Mouse (Mus musculus) myocyte (in vitro differentiated cells): ENCODE measurements around the gene Ccnyl1.

Source experiments
- CEBPB ChIP-seq: IDR thresholded peaks from 2 replicates; pipeline ENCODE4 v1.6.1; 2011; ENCODE audit warnings: mild to moderate bottlenecking, moderate library complexity; ENCODE audit not compliant: poor library complexity, insufficient read depth, severe bottlenecking
- E2F4 ChIP-seq: IDR thresholded peaks from one replicate; pipeline ENCODE4 v1.6.1; 2011; ENCODE audit warnings: mild to moderate bottlenecking, control low read depth, moderate library complexity; ENCODE audit not compliant: insufficient read depth
- MAX ChIP-seq: IDR thresholded peaks from one replicate; pipeline ENCODE4 v1.6.1; 2011; ENCODE audit warnings: low read depth, mild to moderate bottlenecking, control low read depth
- MYOD1 ChIP-seq, 3 experiments: IDR thresholded peaks; one replicate each; pipeline ENCODE4 v1.6.1; 2011; ENCODE audit warnings: control low read depth in 2 of 3, low read depth in 2 of 3, mild to moderate bottlenecking in 2 of 3, moderate library complexity in 1 of 3; ENCODE audit not compliant: insufficient read length in 2 of 3, control insufficient read depth in 1 of 3
- MYOG ChIP-seq, 3 experiments: IDR thresholded peaks; one replicate each; pipeline ENCODE4 v1.6.1; 2011; ENCODE audit warnings: control low read depth in 2 of 3, low read depth in 2 of 3, mild to moderate bottlenecking in 2 of 3; ENCODE audit not compliant: insufficient read length in 2 of 3, control insufficient read depth in 1 of 3, insufficient read depth in 1 of 3
- POLR2A ChIP-seq: IDR thresholded peaks from one replicate; pipeline ENCODE4 v1.6.1; 2011; ENCODE audit warnings: low read depth, mild to moderate bottlenecking, control low read depth, moderate library complexity; ENCODE audit not compliant: insufficient read length
- POLR2AphosphoS2 ChIP-seq: IDR thresholded peaks from one replicate; pipeline ENCODE4 v1.6.1; 2011; ENCODE audit warnings: low read depth, control low read depth; ENCODE audit not compliant: insufficient read length
- REST ChIP-seq: IDR thresholded peaks from one replicate; pipeline ENCODE4 v1.6.1; 2011; ENCODE audit warnings: mild to moderate bottlenecking, control low read depth, moderate library complexity; ENCODE audit not compliant: insufficient read depth, insufficient read length
- TCF12 ChIP-seq: IDR thresholded peaks from one replicate; pipeline ENCODE4 v1.6.1; 2011; ENCODE audit warnings: mild to moderate bottlenecking, control low read depth; ENCODE audit not compliant: poor library complexity, insufficient read depth, severe bottlenecking
- USF1 ChIP-seq: IDR thresholded peaks from one replicate; pipeline ENCODE4 v1.6.1; 2011; ENCODE audit warnings: low read depth, mild to moderate bottlenecking, control low read depth, moderate library complexity

DNA sequence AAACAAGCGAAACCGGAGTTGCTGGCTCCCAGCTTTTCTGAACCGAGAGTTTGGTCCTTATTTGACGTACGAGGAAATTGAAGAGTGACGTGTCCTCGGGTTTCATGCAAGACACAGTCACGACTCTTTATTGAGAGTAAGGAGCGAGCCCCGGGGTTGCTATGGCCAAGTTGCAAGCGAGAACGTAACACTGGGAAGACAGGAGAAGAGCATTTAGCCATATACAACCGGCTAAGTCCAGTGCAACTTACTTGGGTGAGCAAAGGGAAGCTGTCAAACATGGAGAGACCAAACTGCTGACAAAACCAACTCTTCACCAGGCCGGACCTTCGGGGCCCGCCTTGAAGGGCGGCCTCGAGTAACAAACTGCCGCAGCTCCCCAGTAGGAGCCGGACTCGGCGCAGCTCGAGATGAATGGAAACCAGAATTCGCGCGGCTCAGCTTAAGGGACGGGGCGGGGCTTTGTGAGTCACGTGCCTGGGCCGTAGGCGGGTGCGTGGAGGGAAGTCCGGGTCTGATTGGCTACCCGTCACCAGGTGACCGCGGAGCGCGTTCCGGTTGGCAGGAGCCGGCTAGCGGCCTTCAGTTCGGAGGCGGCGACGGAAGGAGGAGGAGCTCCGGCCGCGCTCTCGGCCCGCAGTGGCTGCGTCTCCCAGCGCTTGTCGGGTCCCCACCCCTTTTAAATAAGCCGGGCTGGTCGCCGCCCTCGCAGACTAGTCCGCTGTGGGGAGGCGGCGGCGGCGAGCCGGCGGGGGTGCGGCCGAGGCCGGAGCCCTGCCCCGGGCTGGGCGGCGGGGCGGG, at the start of gene Ccnyl1:
- TF ChIP-seq POLR2A: peak; percentile 68
- TF ChIP-seq CEBPB: no peak
- TF ChIP-seq TCF12: no peak
- no peak for TF ChIP-seq MAX
- peak; percentile 88 for TF ChIP-seq E2F4
- TF ChIP-seq POLR2AphosphoS2: peak; percentile 75
- no peak for TF ChIP-seq MYOD1 (IDR thresholded peaks at IDR 0.05; ENCODE audit: control insufficient read depth in 1 of 3, insufficient read length in 2 of 3, low read depth in 2 of 3)
- TF ChIP-seq MYOG (IDR thresholded peaks at IDR 0.05; ENCODE audit: control insufficient read depth in 1 of 3, insufficient read depth in 1 of 3, insufficient read length in 2 of 3, low read depth in 2 of 3): no peak
- peak; percentile 99 for TF ChIP-seq USF1
- TF ChIP-seq REST: no peak
